Comparison of ENCODE assay signal across 8 mouse cellular contexts in genomic region chr6:100670370-100670841, GRCm38 (mm10). TPM values are rescaled to one million over a fixed set of nuclear protein-coding genes. Genes with fewer than 3 reads are reported as not detected.
A peak's percentile ranks its signal among the peaks of the same experiment; 100 is the strongest.
DNase-seq lines count a peak whose midpoint lies in the region; ATAC-seq and TF ChIP-seq lines count a peak whose summit lies in the region.

No protein-coding gene starts in this region.

- H3K4me2 ChIP-seq in heart, embryonic 12.5 days, result peak overlapping the region; percentile 97
- H3K4me2 ChIP-seq in kidney, embryonic 15.5 days, result peak overlapping the region; percentile 94
- peak overlapping the region; percentile 88 for H3K4me2 ChIP-seq in liver, embryonic 13.5 days
- H3K4me2 ChIP-seq in stomach, embryonic 15.5 days, result peak overlapping the region; percentile 85

- peak overlapping the region; percentile 87 for H3K4me3 ChIP-seq in bone marrow macrophage, adult 2 months (ENCODE audit: insufficient read depth, low read length)
- H3K4me3 ChIP-seq in embryonic fibroblast, embryonic 13.5 days (ENCODE audit: insufficient read depth, low read length), result peak overlapping the region; percentile 88
- H3K4me3 ChIP-seq in heart, embryonic 12.5 days, result peak overlapping the region; percentile 85
- peak overlapping the region; percentile 98 for H3K4me3 ChIP-seq in kidney, embryonic 15.5 days (replicated peaks)
- H3K4me3 ChIP-seq in liver, embryonic 13.5 days (replicated peaks), result peak overlapping the region; percentile 94
- H3K4me3 ChIP-seq in stomach, embryonic 15.5 days (replicated peaks), result peak overlapping the region; percentile 88

- H3K9me3 ChIP-seq in heart, embryonic 12.5 days (replicated peaks), result no peaks in the 10 kb centered on the region
- H3K9me3 ChIP-seq in kidney, embryonic 15.5 days (replicated peaks), result no peaks in the 10 kb centered on the region
- H3K9me3 ChIP-seq in liver, embryonic 13.5 days (replicated peaks), result no peaks in the 10 kb centered on the region
- no peaks in the 10 kb centered on the region for H3K9me3 ChIP-seq in stomach, embryonic 15.5 days

- H3K9ac ChIP-seq in heart, embryonic 12.5 days, result peak overlapping the region; percentile 78
- H3K9ac ChIP-seq in kidney, embryonic 15.5 days, result peak overlapping the region; percentile 83
- H3K9ac ChIP-seq in liver, embryonic 13.5 days, result peak overlapping the region; percentile 89
- H3K9ac ChIP-seq in stomach, embryonic 15.5 days, result peak overlapping the region; percentile 57

- H3K27ac ChIP-seq in bone marrow macrophage, adult 2 months (ENCODE audit: insufficient read depth, low read depth, low read length), result peak overlapping the region; percentile 48
- H3K27ac ChIP-seq in embryonic fibroblast, embryonic 13.5 days (ENCODE audit: insufficient read depth, low read length), result no peak overlapping the region
- no peak overlapping the region; the same call in 1 of the 2 replicates for H3K27ac ChIP-seq in heart, embryonic 12.5 days (ENCODE audit: poor library complexity, severe bottlenecking)
- peak overlapping the region; percentile 70 for H3K27ac ChIP-seq in kidney, embryonic 15.5 days
- H3K27ac ChIP-seq in liver, embryonic 13.5 days, result peak overlapping the region; percentile 78
- 0 out of 2 replicates have a peak overlapping the region, but pooled peaks have one; percentile 13 for H3K27ac ChIP-seq in stomach, embryonic 15.5 days

- H3K4me1 ChIP-seq in bone marrow macrophage, adult 2 months (ENCODE audit: control insufficient read depth, insufficient read depth, low read length), result peaks cover 13% of the 10 kb centered on the region
- no peaks in the 10 kb centered on the region for H3K4me1 ChIP-seq in embryonic fibroblast, embryonic 13.5 days (ENCODE audit: control insufficient read depth, insufficient read depth, low read length)
- peaks cover 19% of the 10 kb centered on the region for H3K4me1 ChIP-seq in heart, embryonic 12.5 days (replicated peaks)
- peaks cover 13% of the 10 kb centered on the region for H3K4me1 ChIP-seq in kidney, embryonic 15.5 days
- peaks cover 23% of the 10 kb centered on the region for H3K4me1 ChIP-seq in liver, embryonic 13.5 days (replicated peaks)
- H3K4me1 ChIP-seq in stomach, embryonic 15.5 days, result peaks cover 5% of the 10 kb centered on the region; the same call in 1 of the 2 replicates

- WGBS in heart, embryonic 12.5 days, result under 1% methylated on average over 32 of the region's 32 CpGs
- under 1% methylated on average over 32 of the region's 32 CpGs for WGBS in kidney, embryonic 15.5 days
- WGBS in liver, embryonic 13.5 days (ENCODE audit: insufficient replicate concordance), result 1% methylated on average over 32 of the region's 32 CpGs
- under 1% methylated on average over 32 of the region's 32 CpGs for WGBS in stomach, embryonic 15.5 days

- peak; percentile 50 for ATAC-seq in CD4-positive, CD25-positive, alpha-beta regulatory T cell, adult 4 months
- ATAC-seq in heart, embryonic 12.5 days (ENCODE audit: insufficient number of reproducible peaks, low FRiP score), result peak; percentile 63
- ATAC-seq in kidney, embryonic 15.5 days (replicated peaks; ENCODE audit: low FRiP score), result peak; percentile 73
- peak; percentile 84 for ATAC-seq in liver, embryonic 13.5 days (ENCODE audit: low read depth)
- ATAC-seq in stomach, embryonic 15.5 days (ENCODE audit: insufficient read depth, low FRiP score, low read depth), result peak; percentile 70; the same call in 1 of the 2 replicates

- no peak for TF ChIP-seq POLR2A in bone marrow macrophage, adult 2 months (IDR thresholded peaks at IDR 0.05; ENCODE audit: borderline replicate concordance, low read depth, low read length)
- TF ChIP-seq POLR2A in embryonic fibroblast, embryonic 13.5 days (IDR thresholded peaks at IDR 0.05; ENCODE audit: low read depth, low read length), result peak; percentile 17; the same call in 1 of the 2 replicates

- TF ChIP-seq CTCF in bone marrow macrophage, adult 2 months (IDR thresholded peaks at IDR 0.05; ENCODE audit: low read depth, low read length), result no peak
- no peak for TF ChIP-seq CTCF in embryonic fibroblast, embryonic 13.5 days (IDR thresholded peaks at IDR 0.05; ENCODE audit: borderline replicate concordance, insufficient read depth, low read length)

- H3K36me3 ChIP-seq in heart, embryonic 12.5 days, result no peaks in the 10 kb centered on the region
- no peaks in the 10 kb centered on the region for H3K36me3 ChIP-seq in kidney, embryonic 15.5 days
- no peaks in the 10 kb centered on the region for H3K36me3 ChIP-seq in liver, embryonic 13.5 days
- no peaks in the 10 kb centered on the region for H3K36me3 ChIP-seq in stomach, embryonic 15.5 days

- H3K27me3 ChIP-seq in heart, embryonic 12.5 days (replicated peaks), result no peaks in the 10 kb centered on the region
- peaks cover 14% of the 10 kb centered on the region for H3K27me3 ChIP-seq in kidney, embryonic 15.5 days
- no peaks in the 10 kb centered on the region for H3K27me3 ChIP-seq in liver, embryonic 13.5 days
- no peaks in the 10 kb centered on the region for H3K27me3 ChIP-seq in stomach, embryonic 15.5 days (replicated peaks)

- peak; percentile 68 for DNase-seq in liver, embryonic 13.5 days
- DNase-seq in naive thymus-derived CD4-positive, alpha-beta T cell, adult 2 months (ENCODE audit: low read depth), result peak; percentile 61

RNA-seq across cellular contexts. Expression of gene Shq1, which starts 0.6 kb away (rescaled TPM):
- polyA plus RNA-seq in CD4-positive, CD25-positive, alpha-beta regulatory T cell, adult 4 months (2017; shearing (Covaris generic)), result 10 to 100 TPM; 10.0 to 11.7 TPM
- 2.1 and 2.7 TPM in 2 replicates for polyA plus RNA-seq in bone marrow macrophage, adult 2 months (2012; ENCODE audit: insufficient read depth, insufficient read length, missing spikeins)
- polyA plus RNA-seq in embryonic fibroblast, embryonic 13.5 days (2011; ENCODE audit: insufficient read length, low read depth, missing spikeins), result 6.3 and 6.5 TPM in 2 replicates
- polyA plus RNA-seq in heart, embryonic 12.5 days (2016; fragmentation: Nextera tagmentation; extraction: Ambion mirVana), result 11.4 and 12.7 TPM in 2 replicates
- 18.3 and 19.3 TPM in 2 replicates for polyA plus RNA-seq in kidney, embryonic 15.5 days (2015; fragmentation: Nextera tagmentation; extraction: Ambion mirVana)
- polyA plus RNA-seq in liver, embryonic 13.5 days (2015; fragmentation: Nextera tagmentation; extraction: Ambion mirVana), result 15.3 and 16.4 TPM in 2 replicates
- 15.6 and 17.2 TPM in 2 replicates for polyA plus RNA-seq in stomach, embryonic 15.5 days (2015; fragmentation: Nextera tagmentation; extraction: Ambion mirVana)

RNA-seq across cellular contexts. Expression of gene Gxylt2, which starts 34.1 kb away (rescaled TPM):
- polyA plus RNA-seq in CD4-positive, CD25-positive, alpha-beta regulatory T cell, adult 4 months (2017; shearing (Covaris generic)), result under 1 TPM in 1 of 2 experiments, not detected in 1; 0.17 TPM
- polyA plus RNA-seq in bone marrow macrophage, adult 2 months (2012; ENCODE audit: insufficient read depth, insufficient read length, missing spikeins), result not detected in 2 replicates
- 36.4 and 73.4 TPM in 2 replicates for polyA plus RNA-seq in embryonic fibroblast, embryonic 13.5 days (2011; ENCODE audit: insufficient read length, low read depth, missing spikeins)
- 1.6 and 1.9 TPM in 2 replicates for polyA plus RNA-seq in heart, embryonic 12.5 days (2016; fragmentation: Nextera tagmentation; extraction: Ambion mirVana)
- 9.0 and 10.1 TPM in 2 replicates for polyA plus RNA-seq in kidney, embryonic 15.5 days (2015; fragmentation: Nextera tagmentation; extraction: Ambion mirVana)
- 0.13 TPM in 2 replicates for polyA plus RNA-seq in liver, embryonic 13.5 days (2015; fragmentation: Nextera tagmentation; extraction: Ambion mirVana)
- 1.6 and 2.1 TPM in 2 replicates for polyA plus RNA-seq in stomach, embryonic 15.5 days (2015; fragmentation: Nextera tagmentation; extraction: Ambion mirVana)

Comparison
In these comparisons a context has a peak if more than half of its experiments do, and no peak if none do; other contexts are left out.
1. H3K27ac ChIP-seq: peak in bone marrow macrophage, adult 2 months (single experiment), kidney, embryonic 15.5 days (single experiment), liver, embryonic 13.5 days (single experiment) and stomach, embryonic 15.5 days (single experiment); none in embryonic fibroblast, embryonic 13.5 days (single experiment) and heart, embryonic 12.5 days (single experiment).
2. Peak in every context shown above with its lines, with median percentiles within 50 percentile points of each other: ATAC-seq, H3K4me3 ChIP-seq, H3K4me2 ChIP-seq and H3K9ac ChIP-seq.